Mouse (Mus musculus) layer of hippocampus, adult 2 months (tissue): ENCODE results near the gene Hoxb4. TPM values are rescaled to one million over a fixed set of nuclear protein-coding genes. Genes with fewer than 3 reads are reported as not detected.

ENCODE experiments used
- DNase-seq, 2 experiments: peaks; one replicate each; pipeline ENCODE4 v3.0.0; 2022; ENCODE audit warnings: low spot score in 2 of 2
- H3K27ac ChIP-seq: fragments of 200-600 bp; 2 replicates; pipeline ENCODE4 v1.8.1; 2022
- H3K4me3 ChIP-seq: fragments of 200-600 bp; 2 replicates; pipeline ENCODE4 v1.8.1; 2022; ENCODE audit warnings: mild to moderate bottlenecking
- CTCF ChIP-seq: fragments of 200-600 bp; conservative IDR thresholded peaks from 2 replicates; pipeline ENCODE4 v1.8.1; 2022; ENCODE audit warnings: antibody characterized with exemption, mild to moderate bottlenecking, moderate library complexity
- total RNA-seq, 2 experiments: library from RNA; stranded (reverse); gene quantifications; 2 replicates each; pipeline ENCODE4 v1.2.3; 2021

Hoxb4 gene
- total RNA-seq, 2 experiments from 2014 or later: not detected

DNA sequence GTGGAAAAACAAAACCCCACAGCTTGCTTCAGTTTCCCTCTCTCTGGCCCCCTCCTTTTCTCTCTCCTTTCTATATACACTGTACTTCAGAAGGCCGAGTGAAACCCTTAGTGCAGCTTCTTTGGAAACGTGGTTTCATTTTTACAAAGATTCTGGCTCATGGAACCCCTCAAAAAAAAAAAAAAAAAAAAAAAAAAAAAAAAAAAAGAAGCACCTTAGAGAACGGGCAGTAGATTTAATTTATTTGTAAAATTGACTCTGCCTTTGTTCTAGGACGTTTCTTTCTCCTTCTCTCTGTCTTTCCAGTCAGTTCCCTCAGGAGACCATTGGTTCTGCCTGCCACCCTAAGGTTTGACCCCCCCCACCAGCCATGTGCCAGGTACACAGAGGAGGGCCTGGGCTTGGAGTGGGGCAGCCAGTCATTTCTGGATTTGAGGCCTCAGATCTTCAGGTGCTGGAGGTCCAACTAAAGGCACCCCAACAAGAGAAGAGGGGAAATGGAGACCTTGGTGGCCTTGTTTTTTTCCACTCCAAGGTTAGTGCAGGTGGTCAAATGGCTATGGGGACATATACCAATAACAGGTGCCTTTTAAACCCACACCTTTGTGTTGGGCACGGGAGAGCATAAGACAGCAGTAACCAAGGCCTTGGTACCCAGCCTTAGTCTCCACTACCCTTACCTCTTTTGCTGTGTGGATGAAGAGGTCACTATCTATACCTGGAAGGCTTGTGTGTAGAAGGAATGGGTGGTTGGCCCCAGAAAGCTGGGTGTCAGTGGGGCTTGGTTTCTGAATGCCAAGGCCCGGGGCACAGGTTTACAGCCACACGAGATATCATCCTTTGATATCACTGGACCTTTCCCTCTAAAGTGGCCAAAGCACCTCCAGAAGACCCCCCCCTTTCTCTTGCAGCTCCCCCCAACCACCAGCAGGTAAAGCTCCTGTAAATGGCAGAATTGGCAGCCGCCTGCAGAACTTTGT, 37.4 kb upstream of the Hoxb4 start:
- no peak overlapping the region for H3K27ac ChIP-seq
- TF ChIP-seq CTCF: no peak
- no peak overlapping the region for H3K4me3 ChIP-seq
- no peak for DNase-seq

- no peak overlapping the region for H3K4me3 ChIP-seq
- no peak overlapping the region for H3K27ac ChIP-seq
- TF ChIP-seq CTCF: no peak
- DNase-seq: no peak
These were observed 36.7 kb upstream of the Hoxb4 start for GRCm38 (mm10) chr11:96281396-96281795.

DNA sequence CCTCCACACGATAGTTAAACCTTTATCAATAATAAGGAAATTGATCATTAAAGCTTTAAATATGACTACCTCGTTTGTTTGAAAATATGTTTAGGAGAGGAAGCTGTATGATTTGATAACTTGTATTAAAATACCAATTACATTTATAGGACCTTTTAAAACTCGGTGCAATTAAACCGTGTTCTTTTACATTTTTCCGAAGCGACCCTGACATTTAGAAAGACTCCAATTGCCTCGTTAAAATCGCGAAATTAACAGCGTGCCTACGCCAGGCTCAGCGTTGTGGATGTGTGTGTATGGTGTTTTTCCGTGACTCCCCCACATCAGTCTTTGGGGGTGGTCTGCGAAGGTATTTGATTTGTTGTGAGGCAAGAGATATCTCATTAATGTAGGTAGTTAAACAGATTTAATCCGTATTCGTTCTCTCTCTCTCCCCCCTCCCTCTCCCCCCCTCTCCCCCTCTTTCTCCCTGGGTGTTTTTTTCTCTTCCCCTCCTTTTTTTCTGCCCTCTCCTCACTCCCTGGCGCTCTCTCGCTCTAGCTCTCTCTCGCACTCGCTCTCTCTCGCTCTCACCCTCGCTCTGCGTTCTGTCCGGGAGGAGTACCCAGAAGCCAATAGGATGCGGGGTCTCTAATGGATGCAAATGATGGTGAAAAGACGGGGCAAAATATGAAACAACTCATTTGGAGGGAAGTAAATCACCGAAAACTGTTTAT, 36.1 kb upstream of the Hoxb4 start, which contains the start of gene Hoxb8:
Hoxb8 (plus strand) TSS at position 51 of the 716 bp plus-strand sequence.
- Histone ChIP-seq H3K4me3 (no peak within 1 kb of the TSS), H3K27ac (no peak within 1 kb of the TSS)
- DNase-seq: no peak
- TF ChIP-seq CTCF: no peak

GRCm38 (mm10) chr11:96282795-96283430, 35.2 kb upstream of the Hoxb4 start:
- no peak overlapping the region for H3K27ac ChIP-seq
- H3K4me3 ChIP-seq: no peak overlapping the region
- no peak for TF ChIP-seq CTCF
- no peak for DNase-seq

- TF ChIP-seq CTCF: peak; percentile 52
- DNase-seq: no peak
- Histone ChIP-seq H3K27ac (no peak overlapping the region), H3K4me3 (no peak overlapping the region)
These were observed 33.9 kb upstream of the Hoxb4 start for GRCm38 (mm10) chr11:96284041-96284749.

GRCm38 (mm10) chr11:96284774-96285734, 33.0 kb upstream of the Hoxb4 start:
- no peak for TF ChIP-seq CTCF
- H3K4me3 ChIP-seq: no peak overlapping the region

GRCm38 (mm10) chr11:96285771-96286738, 32.0 kb upstream of the Hoxb4 start, which contains the start of gene Hoxb7:
Hoxb7 (plus strand) TSS chr11:96286623.
- Histone ChIP-seq H3K4me3 (no peak within 1 kb of the TSS), H3K27ac (no peak within 1 kb of the TSS)
- no peak for DNase-seq
- TF ChIP-seq CTCF: no peak

More at GRCm38 (mm10) chr11:96284774-96285734, 33.0 kb upstream of the Hoxb4 start:
- DNase-seq: no peak
- H3K27ac ChIP-seq: no peak overlapping the region

DNA sequence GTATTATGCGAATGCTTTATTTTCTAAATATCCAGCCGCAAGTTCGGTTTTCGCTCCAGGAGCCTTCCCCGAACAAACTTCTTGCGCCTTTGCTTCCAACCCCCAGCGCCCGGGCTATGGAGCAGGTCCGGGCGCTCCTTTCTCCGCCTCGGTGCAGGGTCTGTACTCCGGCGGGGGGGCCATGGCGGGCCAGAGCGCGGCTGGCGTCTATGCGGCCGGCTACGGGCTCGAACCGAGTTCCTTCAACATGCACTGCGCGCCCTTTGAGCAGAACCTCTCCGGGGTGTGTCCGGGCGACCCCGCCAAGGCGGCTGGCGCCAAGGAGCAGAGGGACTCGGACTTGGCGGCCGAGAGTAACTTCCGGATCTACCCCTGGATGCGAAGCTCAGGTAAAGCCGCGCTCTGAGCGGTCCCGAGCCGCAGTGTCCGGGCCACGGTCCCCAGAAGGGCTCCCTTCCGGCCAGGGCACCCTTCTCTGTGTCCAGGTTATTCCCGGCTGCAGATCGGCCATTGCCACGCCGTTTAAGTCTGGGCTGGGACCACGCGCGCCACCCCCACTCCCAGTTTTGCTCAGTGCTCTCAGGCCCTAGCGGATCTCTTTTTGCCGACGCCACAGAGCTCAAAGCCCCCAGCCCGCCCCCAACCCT, 31.2 kb upstream of the Hoxb4 start:
- DNase-seq: no peak
- Histone ChIP-seq H3K4me3 (no peak overlapping the region), H3K27ac (no peak overlapping the region)
- TF ChIP-seq CTCF: no peak

DNA sequence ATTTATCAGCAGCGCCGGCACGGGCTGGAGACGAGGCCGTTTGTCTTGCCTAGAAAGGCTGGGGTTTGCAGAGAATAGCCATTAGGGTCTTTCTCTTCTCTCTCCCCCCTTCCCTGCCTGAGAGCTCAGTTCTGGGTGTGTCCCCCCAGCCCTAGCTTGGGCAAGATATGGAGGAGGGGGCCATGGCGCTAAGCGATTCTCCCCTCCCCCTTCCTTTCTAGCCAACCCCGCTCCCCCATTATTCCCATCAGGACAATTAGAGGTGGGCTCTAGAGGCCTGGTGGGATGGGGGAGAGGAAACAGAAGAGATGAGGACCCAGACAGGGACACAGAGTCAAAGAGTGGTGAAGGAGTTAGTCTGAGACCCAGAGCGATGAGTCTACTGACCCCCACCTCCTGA, 30.7 kb upstream of the Hoxb4 start:
- TF ChIP-seq CTCF: no peak
- DNase-seq: no peak
- no peak overlapping the region for H3K4me3 ChIP-seq
- H3K27ac ChIP-seq: no peak overlapping the region
